Mouse (Mus musculus) testis, adult 2 months (tissue): ENCODE results near the gene Ubap2l.

Experiments
- CTCF ChIP-seq: fragments of 200-500 bp; IDR thresholded peaks from 2 replicates; pipeline ENCODE4 v1.5.1; 2012; ENCODE audit warnings: low read depth, mild to moderate bottlenecking, inconsistent platforms, low read length, moderate library complexity; ENCODE audit not compliant: control insufficient read depth, insufficient read depth, insufficient replicate concordance
- POLR2A ChIP-seq: fragments of 200-500 bp; IDR thresholded peaks from 2 replicates; pipeline ENCODE4 v1.6.1; 2012; ENCODE audit warnings: low read depth, mild to moderate bottlenecking, inconsistent platforms, low read length, moderate library complexity; ENCODE audit not compliant: control insufficient read depth

- TF ChIP-seq CTCF, result no peak
- peak; percentile 60; the same call in 1 of the 2 replicates for TF ChIP-seq POLR2A
Measured at GRCm38 (mm10) chr3:89960469-89960868, 92.0 kb downstream of the Ubap2l start.
